Mouse (Mus musculus) mouse embryonic stem cell (cell line): ENCODE data around the gene Ager.

Experiments
- in situ Hi-C, 2 experiments: fragments of 300-500 bp; cut with MboI; formaldehyde crosslinking; loops; 1 replicate in 1 of 2; 3 replicates in 1 of 2; pipeline ENCODE4 v1.14.3; 2019 to 2020; ENCODE audit warnings: low sequenced_read_pairs in 2 of 2, low pct_unique_long_range_greater_than_20kb in 1 of 2, mixed read lengths in 1 of 2; ENCODE audit not compliant: unreplicated experiment in 1 of 2

The Ager gene

DNA sequence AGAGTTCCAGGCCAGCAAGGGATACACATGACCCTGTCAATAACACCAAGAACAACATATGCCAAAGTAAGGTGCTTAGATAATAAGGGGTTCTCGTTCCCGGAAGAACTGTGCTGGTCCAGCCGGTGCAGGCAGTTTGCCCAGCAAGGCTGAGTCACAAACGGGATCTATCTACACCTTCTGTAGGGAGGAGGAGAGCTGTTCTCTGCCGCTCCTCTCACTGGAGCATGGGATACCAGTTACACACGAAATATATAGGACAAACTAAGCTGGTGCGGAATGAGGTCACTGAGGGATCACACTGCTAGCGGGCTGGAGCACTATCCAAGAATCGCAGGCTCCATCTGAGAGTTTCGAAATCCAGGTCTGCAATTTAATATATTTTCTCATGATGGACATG lies 46.3 kb downstream of the Ager start:
- in situ Hi-C loops = loop anchor here in 1 of 2 experiments (10.0 kb wide), 1 partner anchor 301 kb away; no protein-coding TSS in a partner anchor

DNA sequence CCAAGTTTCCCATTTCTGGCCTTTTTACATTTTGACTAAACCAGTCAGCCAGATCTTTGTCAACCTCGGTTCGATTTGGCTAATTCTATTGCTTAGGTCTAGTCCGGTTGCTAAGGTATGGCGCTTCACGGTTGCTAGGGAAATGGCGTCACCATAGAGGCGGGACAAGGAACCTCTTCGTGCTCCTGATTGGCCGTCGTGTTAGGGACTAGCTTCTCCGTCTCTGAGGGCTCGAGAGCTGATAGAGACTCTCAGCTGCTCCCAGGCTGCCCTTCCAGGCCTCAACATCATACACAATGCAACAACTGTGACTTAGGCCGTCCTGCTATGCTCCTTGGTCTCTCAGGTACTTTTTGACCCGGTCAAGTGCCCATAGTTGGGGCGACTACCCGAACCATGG lies 46.9 kb downstream of the Ager start, which contains the start of gene Fkbpl:
TSS of gene Fkbpl (plus strand) at position 157 of the 400 bp plus-strand sequence.
- in situ Hi-C loops = loop anchor here in 1 of 2 experiments (10.0 kb wide), 1 partner anchor 300 kb away; no protein-coding TSS in a partner anchor

DNA sequence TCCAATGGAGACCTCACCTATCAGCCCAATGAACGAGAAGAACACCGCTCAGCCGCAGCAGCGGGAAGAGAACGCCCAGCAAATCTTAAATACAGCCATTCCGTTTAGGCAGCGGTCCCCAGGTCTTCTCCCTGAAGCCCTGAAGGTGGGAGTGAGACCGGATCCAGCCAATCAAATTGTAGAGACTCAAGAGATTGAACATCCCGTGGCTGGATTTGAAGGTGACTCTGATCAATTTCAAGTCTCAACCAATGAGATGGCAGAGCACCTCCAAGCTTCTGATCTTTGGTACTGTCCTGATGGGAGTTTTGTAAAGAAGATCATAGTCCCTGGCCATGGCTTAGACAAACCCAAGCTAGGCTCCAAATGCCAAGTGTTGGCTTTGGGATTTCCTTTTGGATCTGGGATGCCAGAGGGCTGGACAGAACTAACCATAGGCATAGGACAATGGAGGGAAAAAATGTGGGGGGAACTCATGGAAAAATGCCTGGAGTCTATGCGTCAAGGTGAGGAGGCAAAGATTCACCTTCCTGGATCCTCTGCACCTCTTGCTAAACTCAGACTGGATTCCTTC lies 47.7 kb downstream of the Ager start:
- in situ Hi-C loops = loop anchor here in 1 of 2 experiments (10.0 kb wide), 1 partner anchor 299 kb away; no protein-coding TSS in a partner anchor

DNA sequence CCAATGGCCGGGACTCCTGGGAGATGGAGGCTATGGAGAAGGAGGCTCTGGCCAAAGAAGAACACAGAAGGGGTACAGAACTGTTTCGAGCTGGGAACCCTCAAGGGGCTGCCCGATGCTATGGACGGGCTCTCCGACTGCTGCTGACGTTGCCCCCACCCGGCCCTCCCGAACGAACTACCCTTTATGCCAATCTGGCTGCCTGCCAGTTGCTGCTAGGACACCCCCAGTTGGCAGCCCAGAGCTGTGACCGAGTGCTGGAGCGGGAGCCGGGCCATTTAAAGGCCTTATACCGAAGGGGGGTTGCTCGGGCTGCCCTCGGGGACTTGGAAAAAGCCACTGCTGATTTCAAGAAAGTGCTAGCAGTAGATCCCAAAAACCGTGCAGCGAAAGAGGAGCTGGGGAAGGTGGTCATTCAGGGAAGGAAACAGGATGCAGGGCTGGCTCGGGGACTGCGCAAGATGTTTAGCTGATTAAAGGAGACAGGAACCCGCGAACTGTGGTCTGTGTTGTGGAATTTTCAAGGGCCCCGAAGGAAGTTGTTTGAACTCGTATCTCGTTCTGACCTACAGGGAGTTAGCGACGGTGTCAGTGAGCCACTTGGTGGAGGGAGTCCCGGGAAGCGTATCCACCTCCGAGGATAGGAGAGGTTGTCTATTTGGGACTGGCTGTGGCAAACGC lies 48.3 kb downstream of the Ager start:
- in situ Hi-C loops = loop anchor here in 1 of 2 experiments (10.0 kb wide), 1 partner anchor 299 kb away; no protein-coding TSS in a partner anchor

DNA sequence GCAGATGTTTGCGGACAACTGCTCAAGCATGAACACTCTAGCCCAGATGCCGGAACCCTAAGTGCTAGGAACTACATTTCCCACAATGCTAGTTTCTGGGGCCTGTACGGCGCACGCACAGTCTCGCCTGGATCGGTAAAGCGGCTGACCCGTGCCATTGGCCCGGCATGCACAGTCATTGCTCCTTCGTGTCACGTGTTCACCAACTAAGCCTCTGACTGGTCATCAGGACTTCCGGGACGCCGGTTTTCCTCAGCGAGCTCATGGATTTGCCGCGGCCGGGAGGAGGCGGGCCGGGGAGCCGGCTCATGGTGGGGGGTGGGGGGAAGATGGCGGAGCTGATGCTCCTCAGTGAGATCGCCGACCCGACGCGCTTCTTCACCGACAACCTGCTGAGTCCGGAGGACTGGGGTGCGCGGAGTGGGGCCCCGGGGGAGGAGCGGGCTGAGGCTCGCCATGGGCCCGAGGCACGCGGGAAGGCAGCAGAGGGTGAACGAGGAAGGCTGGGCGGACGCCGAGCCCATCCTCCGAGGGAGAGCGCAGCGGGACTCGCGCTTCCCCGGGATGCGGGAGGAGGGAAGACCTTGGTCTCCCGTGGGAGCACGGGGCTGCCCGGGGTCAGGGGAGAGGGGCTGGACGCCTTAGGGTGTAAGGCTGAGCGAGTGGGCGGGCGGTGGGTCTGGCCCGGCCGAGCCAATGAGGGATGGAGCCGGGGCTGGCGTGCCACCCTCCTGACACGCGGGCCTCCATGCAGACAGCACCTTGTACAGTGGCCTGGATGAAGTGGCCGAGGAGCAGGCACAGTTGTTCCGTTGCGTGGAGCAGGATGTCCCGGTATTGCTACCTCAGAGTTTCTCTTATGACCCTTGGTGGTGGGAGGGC lies 49.5 kb downstream of the Ager start, which contains the start of gene Atf6b:
TSS of gene Atf6b (plus strand) at position 241 of the 882 bp plus-strand sequence.
- in situ Hi-C loops = loop anchor here in 1 of 2 experiments (10.0 kb wide), 1 partner anchor 298 kb away; no protein-coding TSS in a partner anchor

DNA sequence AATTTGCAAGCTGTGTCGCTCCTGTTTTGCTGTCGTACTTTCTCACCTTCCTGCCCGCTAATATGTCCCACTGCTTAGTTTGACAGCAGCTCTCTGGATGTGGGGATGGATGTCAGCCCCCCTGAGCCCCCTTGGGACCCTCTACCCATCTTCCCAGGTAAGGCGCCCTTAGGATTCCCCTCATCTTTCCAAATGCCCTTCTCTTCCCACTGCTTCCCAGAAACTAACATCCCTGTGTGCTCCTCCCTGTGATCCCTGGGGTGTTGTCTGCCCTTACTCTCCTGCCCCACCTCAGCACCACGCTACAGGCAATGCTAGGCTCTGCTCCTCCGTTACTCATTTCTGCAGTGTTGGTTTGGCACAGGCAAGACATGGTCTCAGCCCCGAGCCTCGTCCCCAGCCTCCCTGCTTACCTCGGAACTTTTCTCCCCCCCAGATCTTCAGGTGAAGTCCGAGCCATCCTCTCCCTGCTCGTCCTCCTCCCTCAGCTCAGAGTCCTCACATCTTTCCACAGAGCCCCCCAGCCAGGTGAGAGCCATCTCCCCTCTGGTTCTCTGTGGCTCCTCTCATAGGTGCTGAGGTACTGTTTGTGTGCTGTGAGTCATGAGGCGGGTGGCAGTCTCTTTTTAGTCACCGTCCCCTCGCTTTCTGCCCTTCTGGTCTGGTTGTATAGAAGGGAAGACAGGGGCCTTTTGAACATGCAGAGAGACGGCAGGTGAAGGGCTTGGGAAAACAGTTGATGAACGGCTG lies 50.7 kb downstream of the Ager start:
- in situ Hi-C loops = loop anchor here in 1 of 2 experiments (10.0 kb wide), 1 partner anchor 296 kb away; no protein-coding TSS in a partner anchor

DNA sequence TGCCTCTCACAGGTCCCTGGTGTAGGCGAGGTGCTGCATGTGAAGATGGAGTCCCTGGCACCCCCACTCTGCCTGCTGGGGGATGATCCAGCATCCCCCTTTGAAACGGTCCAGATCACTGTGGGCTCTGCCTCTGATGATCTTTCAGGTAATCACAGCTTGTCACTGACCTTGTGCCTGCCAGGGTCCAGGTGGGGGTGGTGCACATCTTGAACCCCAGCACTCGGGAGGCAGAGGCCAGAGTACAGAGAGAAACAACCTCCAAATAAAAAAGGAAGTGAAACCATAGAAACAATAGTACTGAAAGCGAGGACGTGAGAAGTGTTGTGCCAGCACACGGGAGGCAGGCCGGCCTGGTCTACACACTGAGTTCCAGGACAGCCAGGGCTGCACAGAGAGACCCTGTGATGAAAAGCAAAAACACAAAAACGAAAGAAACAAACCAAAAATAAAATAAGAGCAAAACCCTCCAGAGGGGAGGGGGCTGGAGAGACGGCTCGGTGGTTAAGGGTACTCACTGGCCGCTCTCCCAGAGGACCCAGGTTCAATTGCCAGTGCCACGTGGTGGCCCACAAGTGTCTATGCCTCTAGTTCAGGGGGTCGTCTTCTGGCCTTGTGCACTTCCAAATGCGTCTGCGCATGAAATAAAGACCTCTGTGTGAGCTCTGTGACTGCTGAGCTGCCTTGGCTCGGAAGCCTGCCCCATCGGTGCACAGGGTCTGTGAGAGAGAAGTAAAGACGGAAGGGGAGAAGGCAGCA lies 51.6 kb downstream of the Ager start:
- in situ Hi-C loops = loop anchor here in 1 of 2 experiments (10.0 kb wide), 1 partner anchor 296 kb away; no protein-coding TSS in a partner anchor
